Mouse (Mus musculus) lung, postnatal 0 days (tissue): ENCODE results near the gene Spata13. TPM values are rescaled to one million over a fixed set of nuclear protein-coding genes. Genes with fewer than 3 reads are reported as not detected.
A peak's percentile ranks its signal among the peaks of the same experiment; 100 is the strongest.

Experiments
- ATAC-seq: fragments of 200-750 bp; cut with Nextera tagmentation; 2 replicates; pipeline ENCODE4 v1.8.0; 2017; ENCODE audit warnings: moderate library complexity
- DNase-seq: peaks from one replicate; pipeline ENCODE4 v3.0.0-alpha.2; 2016; ENCODE audit warnings: low spot score
- H3K27ac ChIP-seq: fragments of 300-500 bp; sonication (generic); 2 replicates; pipeline ENCODE4 v1.5.1; 2014; ENCODE audit warnings: antibody characterized with exemption, mild to moderate bottlenecking, low read length, mixed read lengths
- H3K27me3 ChIP-seq: fragments of 300-500 bp; sonication (generic); replicated peaks from 2 replicates; pipeline ENCODE4 v1.6.1; 2014; ENCODE audit warnings: low read length, mixed read lengths; ENCODE audit not compliant: insufficient read depth
- H3K36me3 ChIP-seq: fragments of 300-500 bp; sonication (generic); 2 replicates; pipeline ENCODE4 v1.6.1; 2014; ENCODE audit warnings: low read length, mixed read lengths; ENCODE audit not compliant: insufficient read depth
- H3K4me1 ChIP-seq: fragments of 300-500 bp; sonication (generic); 2 replicates; pipeline ENCODE4 v1.6.1; 2014; ENCODE audit warnings: antibody characterized with exemption, low read depth, low read length, mixed read lengths; ENCODE audit not compliant: insufficient read depth
- H3K4me2 ChIP-seq: fragments of 300-500 bp; sonication (generic); replicated peaks from 2 replicates; pipeline ENCODE4 v1.6.1; 2014; ENCODE audit warnings: low read depth, mild to moderate bottlenecking, low read length, moderate library complexity, mixed read lengths
- H3K4me3 ChIP-seq: fragments of 300-500 bp; sonication (generic); 2 replicates; pipeline ENCODE4 v1.5.1; 2014; ENCODE audit warnings: low read depth, low read length
- H3K9ac ChIP-seq: fragments of 300-500 bp; sonication (generic); replicated peaks from 2 replicates; pipeline ENCODE4 v1.6.1; 2014; ENCODE audit warnings: low read depth, mild to moderate bottlenecking
- H3K9me3 ChIP-seq: fragments of 300-500 bp; sonication (generic); 2 replicates; pipeline ENCODE4 v1.6.1; 2016; ENCODE audit warnings: low read length, mixed read lengths
- CTCF ChIP-seq: IDR thresholded peaks from 2 replicates; pipeline ENCODE4 v1.5.1; 2016; ENCODE audit warnings: antibody characterized with exemption, mild to moderate bottlenecking
- EP300 ChIP-seq: IDR thresholded peaks from 2 replicates; pipeline ENCODE4 v1.6.1; 2016; ENCODE audit warnings: antibody characterized with exemption, mild to moderate bottlenecking, control low read depth
- WGBS: fragments of 180-500 bp; shearing (Covaris S2); extraction: QIAGEN DNeasy Blood & Tissue Kit; methylation state at CpG from one replicate; pipeline ENCODE4 v1.1.7; 2014; 5-methylcytosine and 5-hydroxymethylcytosine counted together
- polyA plus RNA-seq: library from polyadenylated mRNA; unstranded; fragments of >200 nt; fragmentation: Nextera tagmentation; extraction: Ambion mirVana; gene quantifications from 2 replicates; pipeline ENCODE4 v1.2.1, GENCODE M21; 2015

Spata13 gene
- polyA plus RNA-seq, 1 experiment from 2014 or later = 11.7 TPM

GRCm38 (mm10) chr14:60689768-60690167, 56.0 kb downstream of the Spata13 start:
- TF ChIP-seq CTCF = no peak
- no peak for TF ChIP-seq EP300
- ATAC-seq (no peak), DNase-seq (no peak)
- H3K4me1 ChIP-seq = 0 out of 2 replicates have a peak, but pooled peaks cover 3% of the 10 kb centered on the region
- H3K9ac ChIP-seq = no peak overlapping the region
- H3K36me3 ChIP-seq = peaks cover 8% of the 10 kb centered on the region; the same call in 1 of the 2 replicates
- H3K27ac ChIP-seq = no peak overlapping the region
- no peak overlapping the region for H3K4me2 ChIP-seq
- no peaks in the 10 kb centered on the region for H3K9me3 ChIP-seq
- no peak overlapping the region for H3K4me3 ChIP-seq
- WGBS = 86% methylated on average over 5 of the region's 5 CpGs
- no peaks in the 10 kb centered on the region for H3K27me3 ChIP-seq

- 0 out of 2 replicates have a peak, but pooled peaks cover 3% of the 10 kb centered on the region for H3K4me1 ChIP-seq
- DNase-seq = no peak
Measured at GRCm38 (mm10) chr14:60690631-60691030, 56.8 kb downstream of the Spata13 start.

GRCm38 (mm10) chr14:60693122-60693536, 59.3 kb downstream of the Spata13 start:
- H3K27me3 ChIP-seq = no peaks in the 10 kb centered on the region
- no peak overlapping the region for H3K4me3 ChIP-seq
- H3K4me2 ChIP-seq = no peak overlapping the region
- peaks cover 8% of the 10 kb centered on the region; the same call in 1 of the 2 replicates for H3K36me3 ChIP-seq
- peak; percentile 58 for DNase-seq
- H3K27ac ChIP-seq = peak overlapping the region; percentile 21; the same call in 1 of the 2 replicates
- no peak overlapping the region for H3K9ac ChIP-seq
- no peaks in the 10 kb centered on the region for H3K4me1 ChIP-seq
- peak; percentile 47 for ATAC-seq
- H3K9me3 ChIP-seq = no peaks in the 10 kb centered on the region
- 30% methylated on average over 11 of the region's 11 CpGs for WGBS
- TF ChIP-seq CTCF (no peak), EP300 (no peak)

More at GRCm38 (mm10) chr14:60690631-60691030, 56.8 kb downstream of the Spata13 start:
- Histone ChIP-seq H3K4me2 (no peak overlapping the region), H3K36me3 (peaks cover 8% of the 10 kb centered on the region; the same call in 1 of the 2 replicates), H3K27ac (no peak overlapping the region), H3K27me3 (no peaks in the 10 kb centered on the region), H3K9me3 (no peaks in the 10 kb centered on the region), H3K4me3 (no peak overlapping the region), H3K9ac (no peak overlapping the region)
- WGBS = 89% methylated on average over 7 of the region's 7 CpGs
- no peak for ATAC-seq
- no peak for TF ChIP-seq EP300
- no peak for TF ChIP-seq CTCF

GRCm38 (mm10) chr14:60693666-60694065, 59.9 kb downstream of the Spata13 start:
- Histone ChIP-seq H3K27me3 (no peaks in the 10 kb centered on the region), H3K27ac (no peak overlapping the region)
- 60% methylated on average over 5 of the region's 5 CpGs for WGBS

GRCm38 (mm10) chr14:60694215-60694997, 60.6 kb downstream of the Spata13 start:
- peak; percentile 45 for DNase-seq

More at GRCm38 (mm10) chr14:60693666-60694065, 59.9 kb downstream of the Spata13 start:
- Histone ChIP-seq H3K9ac (no peak overlapping the region), H3K36me3 (peaks cover 8% of the 10 kb centered on the region; the same call in 1 of the 2 replicates), H3K4me2 (no peak overlapping the region), H3K9me3 (no peaks in the 10 kb centered on the region), H3K4me3 (no peak overlapping the region), H3K4me1 (no peaks in the 10 kb centered on the region)
- TF ChIP-seq EP300 = no peak
- no peak for TF ChIP-seq CTCF
- no peak for ATAC-seq
- no peak for DNase-seq

GRCm38 (mm10) chr14:60697351-60697750, 63.5 kb downstream of the Spata13 start:
- DNase-seq (no peak), ATAC-seq (no peak)
- WGBS = 82% methylated on average over 7 of the region's 8 CpGs

More at GRCm38 (mm10) chr14:60694215-60694997, 60.6 kb downstream of the Spata13 start:
- Histone ChIP-seq H3K9ac (no peak overlapping the region), H3K27ac (no peak overlapping the region), H3K36me3 (peaks cover 8% of the 10 kb centered on the region; the same call in 1 of the 2 replicates), H3K27me3 (no peaks in the 10 kb centered on the region), H3K9me3 (no peaks in the 10 kb centered on the region), H3K4me3 (no peak overlapping the region), H3K4me2 (no peak overlapping the region), H3K4me1 (no peaks in the 10 kb centered on the region)
- WGBS = 59% methylated on average over 14 of the region's 14 CpGs
- ATAC-seq = no peak
- TF ChIP-seq CTCF = peak; percentile 82
- TF ChIP-seq EP300 = no peak

More at GRCm38 (mm10) chr14:60697351-60697750, 63.5 kb downstream of the Spata13 start:
- Histone ChIP-seq H3K27ac (no peak overlapping the region), H3K4me3 (no peak overlapping the region), H3K9me3 (no peaks in the 10 kb centered on the region), H3K36me3 (no peaks in the 10 kb centered on the region; the same call in 1 of the 2 replicates), H3K4me1 (no peaks in the 10 kb centered on the region), H3K9ac (no peak overlapping the region), H3K4me2 (no peak overlapping the region), H3K27me3 (no peaks in the 10 kb centered on the region)
- TF ChIP-seq CTCF (no peak), EP300 (no peak)
